Mouse (Mus musculus) lung, postnatal 0 days (tissue): ENCODE measurements around the gene Ppp1r3c.

Experiments used
- CTCF ChIP-seq: IDR thresholded peaks from 2 replicates; pipeline ENCODE4 v1.5.1; 2016; ENCODE audit warnings: antibody characterized with exemption, mild to moderate bottlenecking
- EP300 ChIP-seq: IDR thresholded peaks from 2 replicates; pipeline ENCODE4 v1.6.1; 2016; ENCODE audit warnings: antibody characterized with exemption, mild to moderate bottlenecking, control low read depth

- peak; percentile 26 for TF ChIP-seq CTCF
- TF ChIP-seq EP300: no peak; the same call in 1 of the 2 replicates
Measured at GRCm38 (mm10) chr19:36736537-36736936, at the start of gene Ppp1r3c.
